Mouse (Mus musculus) cerebellum, adult (tissue): Measurements from ENCODE around the gene Apoa1.

ENCODE experiments used
- ATAC-seq: cut with Nextera tagmentation; 2 replicates; pipeline ENCODE4 v1.9.2; 2017; ENCODE audit warnings: mild to moderate bottlenecking, moderate library complexity, mixed read lengths; ENCODE audit not compliant: insufficient number of reproducible peaks, low FRiP score, low TSS enrichment

Gene Apoa1

DNA sequence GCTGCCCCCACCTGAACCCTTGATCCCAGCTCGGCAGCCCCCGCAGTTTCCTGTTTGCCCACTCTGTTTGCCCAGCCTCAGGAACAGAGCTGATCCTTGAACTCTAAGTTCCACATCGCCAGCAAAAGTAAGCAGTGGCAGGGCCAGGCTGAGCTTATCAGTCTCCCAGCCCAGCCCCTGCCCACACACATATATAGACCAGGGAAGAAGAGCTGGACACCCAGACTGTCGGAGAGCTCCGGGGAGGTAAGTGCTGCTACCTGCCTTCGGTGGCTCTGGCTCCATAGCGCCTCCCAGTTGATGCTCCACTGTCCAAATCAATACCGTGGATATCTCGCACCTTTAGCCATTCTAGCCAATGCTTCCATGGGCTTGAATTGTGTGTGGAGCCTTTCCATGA, at the start of gene Apoa1:
Gene Apoa1, plus strand, starts transcription at position 90 of the 400 bp plus-strand sequence.
- ATAC-seq = no peak

- peak; percentile 45; the same call in 1 of the 2 replicates for ATAC-seq
Measured at GRCm38 (mm10) chr9:46178595-46178994, 49.8 kb upstream of the Apoa1 start.

GRCm38 (mm10) chr9:46181297-46181696, 47.1 kb upstream of the Apoa1 start:
- ATAC-seq = peak; percentile 43; the same call in 1 of the 2 replicates

- ATAC-seq = no peak
Measured at GRCm38 (mm10) chr9:46184542-46184941, 43.8 kb upstream of the Apoa1 start.

DNA sequence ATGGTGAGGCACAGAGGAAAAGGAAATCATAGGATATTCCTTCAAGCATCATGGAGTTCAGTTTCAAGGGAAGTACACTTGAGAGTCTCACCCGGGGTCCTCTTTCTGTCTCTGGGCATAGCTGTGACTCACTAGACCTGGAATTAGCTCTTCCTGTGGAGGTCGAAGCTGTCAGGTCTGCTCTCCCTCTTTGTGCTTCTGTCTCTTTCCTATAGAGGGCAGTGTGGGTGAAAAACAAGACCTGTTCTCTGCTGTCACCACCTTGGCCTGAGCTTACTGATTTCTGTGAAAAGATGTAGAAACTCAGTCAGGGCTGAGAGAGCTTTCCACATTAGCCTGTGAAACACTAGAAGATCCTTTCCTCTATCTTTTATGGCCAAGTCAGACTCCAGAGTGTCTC, 43.2 kb upstream of the Apoa1 start:
- ATAC-seq = no peak

DNA sequence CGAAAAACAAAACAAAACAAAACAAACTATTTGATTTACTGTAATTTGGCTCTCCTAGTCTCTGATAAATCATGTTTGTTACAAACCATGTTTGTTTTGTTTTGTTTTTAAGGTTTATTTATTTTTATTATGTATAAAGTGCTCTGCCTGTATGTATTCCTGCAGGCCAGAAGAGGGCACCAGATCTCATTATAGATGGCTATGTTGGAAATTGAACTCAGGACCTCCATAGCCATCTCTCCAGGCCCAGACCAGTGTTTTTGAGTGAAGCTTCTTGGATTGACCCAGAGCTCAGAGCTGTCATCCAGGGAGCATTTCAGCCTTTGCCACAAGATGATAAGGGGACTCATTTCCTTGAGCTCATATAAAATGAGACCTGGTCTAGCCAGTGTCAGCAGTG, 42.0 kb upstream of the Apoa1 start:
- no peak for ATAC-seq

DNA sequence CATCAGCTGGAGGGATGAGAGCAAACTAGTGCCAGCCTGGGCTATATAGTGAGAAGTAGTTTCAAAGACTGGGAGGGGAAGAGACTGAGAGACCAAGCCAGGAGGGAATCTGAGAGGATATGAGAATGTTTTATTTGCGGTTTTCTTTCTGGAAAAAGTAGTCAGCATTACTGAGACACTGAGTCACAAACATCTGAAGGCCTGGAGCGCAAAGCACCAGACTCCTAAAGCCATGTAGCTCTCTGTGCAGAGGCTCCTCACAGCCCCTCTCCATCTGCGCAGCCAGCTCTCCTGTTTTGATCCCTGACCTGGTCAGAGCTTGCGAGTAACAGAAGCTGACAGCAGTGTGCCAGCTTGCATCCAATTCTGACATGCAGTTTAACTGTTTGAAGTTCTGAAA, 40.0 kb upstream of the Apoa1 start:
- ATAC-seq = no peak

DNA sequence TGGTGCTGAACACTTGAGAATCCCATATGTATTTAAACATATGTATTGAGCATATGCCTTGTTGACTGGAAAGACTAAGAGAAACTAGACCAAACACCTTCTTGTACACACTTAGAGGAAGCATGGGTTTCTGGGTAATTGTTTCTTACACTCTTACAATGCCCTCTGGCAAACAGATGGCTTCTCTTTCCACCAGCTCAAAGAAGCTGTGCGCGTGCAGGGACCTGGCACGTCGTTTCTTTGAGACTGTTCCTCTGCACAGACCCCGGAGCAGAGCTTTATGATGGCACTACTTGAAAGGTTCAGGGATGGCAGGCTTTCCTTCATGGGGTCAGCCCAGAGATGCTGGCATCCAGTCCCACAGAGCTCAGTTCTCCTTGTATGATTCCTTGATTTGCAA, 39.4 kb upstream of the Apoa1 start:
- ATAC-seq = no peak

DNA sequence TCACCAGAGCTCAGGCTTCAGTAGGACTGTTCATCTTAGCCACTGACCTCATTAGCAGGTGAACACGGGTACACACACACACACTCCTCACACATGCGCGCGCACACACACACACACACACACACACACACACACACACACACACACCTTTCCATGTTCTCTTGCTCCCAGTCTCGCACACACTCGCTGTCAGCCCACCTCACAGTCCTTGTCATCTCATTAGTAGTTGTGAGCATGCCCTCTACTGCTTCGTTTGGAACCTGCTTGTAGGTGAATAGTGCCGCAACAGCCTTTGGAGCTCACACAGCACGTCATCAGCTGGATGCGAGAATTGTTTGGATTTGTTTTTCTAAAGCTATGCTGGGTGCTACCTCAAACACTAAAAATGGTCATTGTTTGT, 39.0 kb upstream of the Apoa1 start:
- no peak for ATAC-seq

DNA sequence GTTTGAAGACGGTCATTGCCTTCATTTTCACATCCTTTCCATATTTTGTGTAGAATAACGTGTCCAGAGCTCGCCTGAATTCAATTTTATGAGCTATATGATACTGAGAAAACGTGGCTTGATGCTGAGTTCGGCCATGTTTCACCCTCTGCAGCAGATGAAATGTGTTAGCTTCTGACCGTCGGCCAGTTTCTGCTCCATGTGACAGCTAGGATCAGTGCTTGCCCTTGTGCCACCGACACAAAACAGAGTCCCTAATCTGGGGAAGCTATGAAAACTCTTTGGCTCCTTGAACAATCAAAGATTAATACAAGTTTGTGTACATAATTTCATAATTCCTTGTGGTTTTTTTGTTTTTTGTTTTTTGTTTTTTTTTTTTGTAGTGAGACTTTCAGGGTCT, 37.1 kb upstream of the Apoa1 start:
- no peak for ATAC-seq

- ATAC-seq = no peak
Measured at GRCm38 (mm10) chr9:46191644-46192043, 36.7 kb upstream of the Apoa1 start.

- ATAC-seq = no peak
Measured at GRCm38 (mm10) chr9:46192642-46193041, 35.7 kb upstream of the Apoa1 start.

- ATAC-seq = no peak
Measured at GRCm38 (mm10) chr9:46194809-46195208, 33.6 kb upstream of the Apoa1 start.

DNA sequence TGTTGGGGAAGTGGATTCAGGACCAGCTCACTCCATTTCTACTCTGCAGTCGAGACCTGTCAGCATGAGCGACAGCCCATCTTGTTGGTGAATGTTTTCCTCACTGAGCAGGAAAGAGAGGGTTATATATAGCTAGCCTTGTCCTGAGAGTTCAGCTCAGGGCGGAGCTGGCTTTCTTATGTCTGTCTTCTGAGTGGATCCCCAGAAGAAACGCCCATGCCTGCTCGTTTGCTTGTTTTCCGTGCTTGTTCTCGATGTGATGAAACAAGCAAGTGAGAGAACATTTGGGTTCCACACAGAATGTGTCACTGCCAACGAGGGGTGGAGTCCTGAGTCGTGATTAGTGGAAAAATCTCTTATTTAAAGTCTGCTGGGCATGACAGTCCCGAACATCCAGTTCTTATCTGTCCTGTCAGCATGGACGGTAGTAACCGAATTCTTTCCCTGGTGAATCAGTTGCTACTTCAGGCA, 31.6 kb upstream of the Apoa1 start:
- no peak for ATAC-seq

DNA sequence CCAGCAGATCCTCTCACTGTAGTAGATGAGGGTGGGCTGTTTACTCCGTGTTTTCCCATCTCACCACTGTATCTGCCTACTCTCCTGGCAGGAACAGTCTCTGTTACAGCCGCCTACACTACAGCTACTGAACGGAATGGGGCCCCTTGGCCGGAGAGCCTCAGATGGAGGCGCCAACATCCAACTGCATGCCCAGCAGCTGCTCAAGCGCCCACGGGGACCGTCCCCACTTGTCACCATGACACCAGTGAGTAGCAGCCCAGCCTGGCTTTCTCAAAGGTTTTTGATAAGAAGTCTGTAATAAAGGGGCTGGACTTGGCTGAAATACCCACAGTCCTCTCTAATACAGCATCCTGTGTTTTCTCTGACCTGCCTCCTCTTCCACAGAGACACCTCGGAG, 29.9 kb upstream of the Apoa1 start:
- ATAC-seq = no peak

DNA sequence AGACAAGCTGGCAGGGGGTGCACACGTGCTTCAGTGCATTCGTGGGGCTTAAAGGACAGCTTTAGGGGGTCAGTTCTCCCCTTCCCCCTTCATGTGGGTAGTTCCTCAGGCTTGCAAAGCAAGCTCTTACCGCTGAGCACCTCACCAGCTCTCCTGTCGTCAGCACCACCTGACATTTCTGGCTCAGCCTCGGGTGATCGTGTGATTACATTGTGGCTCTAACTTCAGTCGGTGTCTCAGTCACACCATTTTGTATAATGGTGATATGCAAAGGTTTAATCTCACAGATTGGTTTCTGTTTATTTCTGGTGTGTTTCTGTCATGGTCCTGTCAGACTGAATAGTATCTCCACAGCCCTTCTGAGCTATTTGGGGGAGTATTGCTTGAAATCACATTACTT, 29.4 kb upstream of the Apoa1 start:
- no peak for ATAC-seq

- ATAC-seq = no peak
Measured at GRCm38 (mm10) chr9:46199609-46200008, 28.8 kb upstream of the Apoa1 start.

- no peak for ATAC-seq
Measured at GRCm38 (mm10) chr9:46206834-46207500, 21.4 kb upstream of the Apoa1 start.

GRCm38 (mm10) chr9:46207501-46207869, 20.9 kb upstream of the Apoa1 start:
- no peak for ATAC-seq

- no peak for ATAC-seq
Measured at GRCm38 (mm10) chr9:46208401-46208974, 19.9 kb upstream of the Apoa1 start.

DNA sequence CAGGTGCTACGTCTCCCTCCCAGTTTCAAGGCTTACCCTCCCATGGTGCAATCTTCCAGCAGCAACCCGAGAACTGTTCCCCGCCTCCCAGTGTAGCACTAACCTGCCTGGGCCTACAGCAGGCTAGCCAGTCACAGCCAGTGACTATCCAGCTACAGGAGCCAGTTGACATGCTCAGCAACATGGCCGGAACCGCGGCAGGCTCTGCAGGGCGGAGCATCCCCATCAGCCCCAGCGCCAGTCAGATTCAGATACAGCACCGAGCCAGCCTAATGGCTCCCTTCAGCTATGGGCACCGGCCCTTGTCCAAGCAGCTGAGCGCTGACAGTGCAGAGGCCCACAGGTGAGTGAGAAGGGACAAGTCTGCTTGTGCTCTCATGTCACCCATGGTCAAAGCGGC, 17.9 kb upstream of the Apoa1 start:
- ATAC-seq = no peak

- no peak for ATAC-seq
Measured at GRCm38 (mm10) chr9:46214276-46214675, 14.1 kb upstream of the Apoa1 start.
